Mouse (Mus musculus) granulocyte monocyte progenitor cell, adult 5-6 weeks (primary cell): ENCODE data around the gene Lgals9. TPM values are rescaled to one million over a fixed set of nuclear protein-coding genes. Genes with fewer than 3 reads are reported as not detected.
"Not testable (repeated sequence)": the region's sequence is repeated elsewhere in the genome, so short reads cannot be mapped to it uniquely, and the experiment has no call there.

Experiments used
- ATAC-seq: replicated peaks from 2 replicates; pipeline ENCODE4 v1.8.0; 2016; ENCODE audit warnings: mild to moderate bottlenecking, moderate TSS enrichment, inconsistent platforms; ENCODE audit not compliant: poor library complexity, severe bottlenecking
- total RNA-seq, 2 experiments: library from RNA; stranded (forward) in 1 of 2; stranded (reverse) in 1 of 2; fragments of 200-712, 200-1000 nt in 1 of 2; fragments of >200 nt in 1 of 2; fragmentation: Nextera tagmentation in 1 of 2; gene quantifications; 2 replicates each; pipeline ENCODE4 v1.2.3; 2014 to 2017

Gene Lgals9
- total RNA-seq, 2 experiments from 2014 or later, result 84.9 to 289 TPM

DNA sequence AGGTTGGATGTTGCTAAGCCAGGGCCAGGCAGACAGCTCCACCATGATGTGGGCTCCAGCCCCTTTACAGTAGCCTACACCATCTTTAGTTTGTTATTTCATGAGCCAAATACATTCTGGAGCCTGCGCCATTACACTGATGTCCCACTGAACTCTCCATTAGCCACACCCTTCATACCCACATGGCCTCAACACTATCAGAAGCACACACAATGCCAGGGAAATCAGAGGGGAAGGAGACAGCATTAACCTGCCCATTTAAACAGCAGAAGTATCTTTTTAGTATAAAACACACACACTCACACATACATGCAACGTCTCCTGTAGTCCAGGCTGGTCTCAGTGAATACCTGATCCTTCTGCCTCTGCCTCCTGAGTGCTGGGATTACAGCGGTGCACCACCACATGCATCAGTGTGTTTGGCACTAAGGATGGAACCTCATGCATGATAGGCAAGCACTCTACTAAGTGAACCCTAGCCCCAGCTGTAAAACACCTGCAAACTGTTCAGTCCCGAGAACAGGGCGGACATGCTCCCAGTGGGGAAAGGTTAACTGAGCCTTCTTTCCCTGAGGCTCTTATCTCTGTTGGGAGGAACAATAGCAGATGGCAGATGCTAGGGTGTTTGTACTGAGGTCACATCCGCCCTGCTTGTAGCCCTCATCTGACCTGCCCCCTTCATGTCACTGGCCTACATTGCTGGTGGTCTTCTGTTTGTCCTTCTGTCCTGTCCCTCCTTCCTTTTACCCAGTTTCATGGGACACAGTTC is 23.4 kb upstream of the Lgals9 start:
- no peak for ATAC-seq

DNA sequence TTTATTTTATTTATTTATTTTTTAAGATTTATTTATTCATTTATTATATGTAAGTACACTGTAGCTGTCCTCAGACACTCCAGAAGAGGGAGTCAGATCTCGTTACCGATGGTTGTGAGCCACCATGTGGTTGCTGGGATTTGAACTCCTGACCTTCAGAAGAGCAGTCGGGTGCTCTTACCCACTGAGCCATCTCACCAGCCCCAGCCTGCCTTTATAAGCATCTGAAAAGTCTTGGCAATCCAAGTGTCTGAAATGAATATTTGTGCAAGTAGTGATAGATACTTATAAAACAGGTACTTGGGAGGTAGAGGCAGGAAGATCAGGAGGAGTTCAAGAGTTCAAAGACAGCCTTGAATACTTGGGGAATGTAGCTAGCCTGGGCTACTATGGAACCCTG is 22.6 kb upstream of the Lgals9 start:
- ATAC-seq, result not testable (repeated sequence)

DNA sequence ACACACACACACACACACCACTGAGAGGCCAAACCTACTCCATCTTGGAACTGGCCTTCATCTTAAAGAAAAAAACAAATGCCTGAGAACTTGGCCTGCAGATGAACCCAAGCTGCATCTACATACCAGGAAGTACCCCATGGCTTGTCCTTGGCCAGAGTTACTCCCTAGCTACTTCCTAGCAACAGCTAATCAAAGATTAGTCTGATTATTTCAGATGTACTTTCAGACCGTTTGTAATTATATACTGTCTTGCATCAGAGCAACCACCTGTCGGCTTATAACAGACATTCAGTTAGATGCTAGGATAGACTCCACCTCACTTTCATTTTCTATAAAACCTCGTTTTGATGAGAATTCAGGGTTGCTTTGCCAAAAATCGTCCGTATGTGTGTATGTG is 21.7 kb upstream of the Lgals9 start:
- no peak for ATAC-seq

DNA sequence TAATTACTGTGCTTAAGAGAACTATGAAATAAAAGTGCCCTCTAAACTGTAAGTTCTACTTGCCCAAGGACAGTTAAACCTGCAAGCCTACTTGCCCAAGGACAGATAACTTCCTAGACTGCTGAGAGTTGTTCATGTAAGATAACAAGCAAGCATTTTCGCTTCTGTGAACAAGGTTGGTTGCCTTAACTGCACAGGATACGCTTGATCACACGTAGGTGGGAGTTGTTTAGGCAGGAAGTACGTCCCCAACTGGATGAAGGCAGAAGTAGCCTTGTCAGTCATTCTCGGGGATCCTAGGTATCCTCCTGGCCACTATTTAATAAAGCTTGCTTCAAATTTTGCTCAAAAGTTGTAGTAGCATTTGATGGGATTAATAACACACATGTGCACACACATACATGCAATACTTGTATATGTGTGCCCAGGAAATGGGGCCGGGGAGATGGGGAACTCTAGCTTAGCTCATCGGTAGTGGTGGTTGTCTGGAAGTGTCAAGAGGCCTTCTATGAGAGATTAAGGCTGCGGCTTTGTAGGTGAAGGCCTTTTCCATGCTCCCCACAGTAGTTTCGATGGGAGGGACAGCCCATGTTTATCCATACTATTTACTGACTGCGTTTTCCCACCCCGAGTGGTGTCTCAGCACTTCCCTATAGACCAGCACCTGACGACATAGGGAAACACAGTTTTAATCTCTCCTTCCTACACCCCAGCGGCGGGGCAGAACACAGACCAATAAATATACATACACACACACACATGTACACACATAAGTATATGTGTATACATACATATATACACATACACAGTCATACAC is 21.0 kb upstream of the Lgals9 start:
- no peak for ATAC-seq

DNA sequence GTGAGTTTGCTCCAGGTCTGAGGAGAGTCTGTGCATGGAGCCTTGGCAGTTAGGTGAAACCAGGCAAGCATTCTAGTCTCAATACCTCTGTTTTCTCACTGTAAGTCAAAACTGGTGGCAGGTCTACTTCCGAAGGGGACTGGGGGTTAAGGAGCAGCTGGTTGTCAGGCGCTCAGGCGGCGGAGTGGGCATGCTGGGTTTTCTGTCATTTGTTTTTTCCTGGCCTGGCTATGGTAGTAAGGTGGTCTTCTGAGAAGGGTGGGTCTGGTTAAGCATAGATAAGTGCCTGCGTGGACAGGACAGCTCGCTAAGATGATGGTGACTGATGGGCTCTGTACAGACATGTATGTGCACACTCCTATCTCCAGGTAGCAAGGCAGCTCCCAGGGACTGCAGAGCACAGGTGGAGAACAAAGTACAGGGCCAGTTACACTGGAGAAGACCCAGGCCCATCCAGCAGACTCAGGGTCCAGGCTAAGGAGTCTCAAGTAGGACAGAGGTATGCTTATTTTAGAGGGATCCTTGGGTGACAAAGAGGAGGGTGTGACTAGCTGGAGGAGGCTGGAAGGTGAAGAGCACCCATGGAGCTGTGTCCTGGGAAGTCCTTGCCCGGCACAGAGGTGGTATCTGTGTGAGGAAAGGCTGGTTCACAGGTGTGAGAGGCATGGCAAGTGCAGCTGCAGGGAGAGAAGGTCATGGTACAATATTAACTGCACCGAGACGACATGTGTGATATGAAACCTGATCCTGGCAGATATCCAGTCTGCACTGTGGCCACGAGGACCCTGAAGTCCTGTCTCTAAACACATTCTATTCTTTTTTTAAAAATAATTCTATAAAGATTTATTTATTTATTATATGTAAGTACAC is 19.3 kb upstream of the Lgals9 start:
- no peak for ATAC-seq

DNA sequence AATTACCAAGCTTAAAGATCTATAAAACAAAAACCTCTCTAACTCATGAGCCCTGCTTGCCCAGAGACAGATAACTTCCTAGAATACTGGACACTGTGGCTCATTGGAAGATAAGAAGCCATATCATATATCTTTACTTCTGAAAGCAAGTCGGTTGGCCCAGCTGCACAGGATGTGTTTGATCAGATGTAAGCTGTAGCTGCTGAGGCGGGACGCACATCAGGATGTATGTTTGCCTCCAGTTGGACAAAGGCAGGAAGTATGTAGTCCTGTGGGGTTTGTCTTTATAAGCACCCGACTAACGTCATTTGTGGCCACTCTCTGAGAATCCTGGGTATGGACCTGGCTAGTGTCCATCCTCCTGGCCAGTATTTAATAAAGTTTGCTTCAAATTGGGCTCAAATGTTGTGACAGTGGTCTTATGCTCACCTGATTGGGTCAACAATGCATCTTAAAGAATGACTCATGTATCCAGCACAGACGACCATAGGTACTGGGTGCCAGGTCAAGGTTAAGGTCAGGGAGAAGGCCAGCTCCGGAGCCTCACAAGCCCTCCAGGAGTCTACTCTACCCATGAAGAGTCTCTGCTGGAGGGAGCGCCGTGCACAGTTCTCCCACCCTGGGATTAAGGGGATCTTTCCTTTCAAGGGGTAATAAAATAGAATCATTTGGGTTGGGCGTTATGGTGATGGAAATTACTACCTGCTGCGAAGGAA is 18.5 kb upstream of the Lgals9 start:
- ATAC-seq, result peak; percentile 50

DNA sequence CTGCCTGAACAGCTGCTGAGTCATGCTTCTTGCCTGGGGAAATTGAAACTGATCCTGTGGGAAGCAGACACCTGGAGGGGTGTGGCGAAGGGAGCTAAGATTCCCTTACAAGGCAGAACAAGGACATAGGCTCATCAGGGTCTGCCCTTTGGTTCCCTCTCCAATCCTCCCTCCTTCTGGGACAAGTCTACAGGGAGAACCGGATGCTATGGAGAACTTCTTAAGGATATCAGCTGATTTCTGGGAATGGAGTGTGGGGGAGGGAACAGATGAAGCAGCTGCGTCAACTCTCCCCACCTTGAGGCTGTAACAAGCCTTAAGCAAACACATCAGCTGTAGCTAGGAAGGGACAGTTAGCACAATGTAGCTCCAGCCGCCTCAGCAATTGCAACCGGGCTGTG is 17.8 kb upstream of the Lgals9 start:
- no peak for ATAC-seq

DNA sequence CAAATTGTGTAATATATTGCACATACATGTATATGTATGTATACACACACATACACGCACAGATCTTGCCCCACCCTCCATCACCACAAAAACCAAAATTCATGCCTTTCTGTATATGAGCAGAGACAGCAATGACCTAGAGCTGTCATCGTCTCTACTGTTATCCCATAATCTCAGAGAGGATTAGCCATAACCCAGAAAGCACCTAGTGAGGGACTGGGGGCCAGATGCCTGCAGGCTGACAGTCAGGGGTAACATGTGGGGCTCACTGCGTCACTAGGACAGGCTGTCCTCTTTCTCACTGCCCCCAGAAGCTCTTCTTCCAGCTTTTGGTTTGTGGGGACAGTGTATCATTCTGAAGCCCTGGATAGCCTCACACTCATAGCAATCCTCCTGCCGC is 17.1 kb upstream of the Lgals9 start:
- no peak for ATAC-seq

DNA sequence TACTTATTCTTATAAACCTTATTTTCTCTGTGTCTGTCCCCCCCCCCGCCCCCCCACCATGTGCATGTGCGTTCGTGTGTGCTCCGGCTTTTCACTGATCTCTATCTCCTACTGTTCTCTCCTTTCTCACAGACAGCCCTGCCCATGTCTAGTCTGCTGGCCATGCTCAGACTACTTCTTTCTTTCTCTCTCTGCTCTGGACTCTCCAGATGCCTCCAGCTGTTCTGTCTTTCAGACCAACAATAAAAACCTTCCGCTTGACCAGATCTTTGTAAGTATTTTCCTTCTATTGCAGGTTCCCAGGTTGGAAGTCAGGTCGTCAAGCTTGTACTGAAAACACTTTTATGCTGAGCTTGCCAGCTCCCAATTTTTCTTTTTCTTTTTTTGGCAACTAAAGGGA is 14.4 kb upstream of the Lgals9 start:
- ATAC-seq, result no peak

DNA sequence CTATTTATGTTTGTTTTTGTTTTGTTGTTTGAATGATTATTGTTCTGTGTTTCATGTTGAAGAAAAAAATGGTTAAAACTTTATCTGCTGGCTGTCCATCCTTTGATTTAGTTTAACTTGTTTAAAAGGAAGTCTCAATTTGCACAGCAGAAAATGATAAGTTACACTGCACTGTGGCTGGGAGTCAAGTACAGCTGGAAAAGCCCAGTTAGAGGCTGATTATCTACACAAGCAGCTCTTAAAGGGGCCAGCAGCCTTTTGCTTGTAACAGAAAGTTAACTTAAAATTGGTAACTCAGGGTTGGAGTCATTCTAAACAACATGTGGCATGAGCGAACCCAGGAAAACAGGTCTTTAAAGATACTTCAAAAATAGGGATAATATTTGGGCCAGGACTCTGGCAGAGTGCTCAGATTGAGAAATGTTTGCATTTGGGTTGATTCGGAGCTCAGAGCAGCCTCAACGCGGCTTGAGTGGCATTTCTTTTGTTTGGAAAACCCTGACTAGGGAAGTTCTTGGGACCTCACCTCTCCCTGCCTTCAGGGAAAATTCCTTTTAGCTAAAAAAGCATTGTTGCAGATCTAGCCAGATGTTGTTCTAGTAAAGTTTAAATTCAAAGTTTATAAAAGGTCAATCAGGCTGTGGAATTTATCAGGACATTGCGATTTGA is 6.3 kb upstream of the Lgals9 start:
- ATAC-seq, result not testable (repeated sequence)

DNA sequence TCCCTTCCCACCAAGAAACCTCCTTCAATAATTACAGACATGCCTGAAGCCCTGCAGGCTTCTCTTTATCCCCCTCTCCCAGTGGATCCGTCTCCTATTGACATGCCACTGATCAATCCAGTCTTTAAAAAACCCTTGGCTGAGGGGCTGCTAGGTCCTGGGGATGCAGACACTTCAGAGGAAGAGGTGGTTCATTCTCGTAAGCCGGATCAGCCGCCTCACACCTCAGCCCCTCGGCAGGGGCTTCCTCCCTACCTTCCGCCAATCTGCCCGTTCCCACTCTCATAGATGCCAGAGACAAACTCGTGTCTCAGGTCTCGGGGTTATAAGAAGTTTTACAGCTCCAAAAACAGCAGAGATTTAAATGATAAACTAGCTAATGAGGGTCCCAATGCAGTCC is 5.3 kb upstream of the Lgals9 start:
- ATAC-seq, result no peak

DNA sequence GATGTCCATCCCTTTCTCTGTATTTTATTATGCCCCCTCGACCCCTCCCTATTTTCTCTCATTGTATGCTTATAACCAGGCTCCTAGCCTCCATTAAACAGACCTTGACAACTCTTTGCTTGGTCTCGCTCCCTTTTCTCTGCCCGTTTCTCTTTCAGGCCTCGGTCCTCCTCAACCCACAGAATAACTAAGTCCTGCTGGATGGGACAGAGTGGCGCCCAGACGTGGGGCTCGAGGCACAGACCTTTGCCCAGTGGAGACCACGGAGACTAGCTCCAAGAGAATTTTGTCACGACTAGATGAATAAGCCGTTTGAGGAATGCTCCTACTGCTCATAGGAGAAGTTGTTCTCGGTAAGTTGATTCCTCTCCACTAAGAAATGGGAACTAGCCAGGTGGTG is 4.5 kb upstream of the Lgals9 start:
- ATAC-seq, result not testable (repeated sequence)

DNA sequence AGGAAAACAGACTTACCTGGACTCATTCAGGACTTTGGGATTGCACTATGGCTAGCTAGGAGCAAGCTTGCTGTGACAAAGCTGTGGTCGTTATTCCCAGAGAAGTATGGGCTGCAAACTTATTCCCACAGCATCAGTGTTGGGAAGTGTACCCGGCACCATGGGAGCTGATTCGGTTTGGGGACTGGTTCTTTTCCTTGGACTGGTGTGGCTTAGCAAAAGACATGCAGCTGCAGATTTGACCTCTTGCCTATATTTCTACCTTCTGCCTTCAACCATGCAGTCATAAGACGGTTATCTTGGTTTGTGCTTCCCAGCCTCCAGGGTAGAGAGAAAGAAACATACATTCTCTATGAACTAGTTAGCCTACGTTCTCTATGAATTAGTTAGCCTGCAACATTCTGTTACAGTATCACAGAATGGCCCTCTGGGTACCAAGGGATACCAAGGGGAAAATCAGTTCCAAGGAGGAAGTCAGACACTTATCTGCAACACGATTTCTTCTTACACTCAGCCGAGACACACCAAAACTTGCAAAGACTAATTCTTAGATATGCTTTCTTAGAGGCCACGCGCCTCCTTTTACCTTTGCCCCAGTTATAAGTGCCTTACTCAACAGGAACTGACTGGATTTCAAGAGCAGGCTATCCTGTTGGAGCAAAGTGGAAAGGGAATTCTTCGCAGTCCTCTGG is 1.7 kb upstream of the Lgals9 start:
- ATAC-seq, result no peak

DNA sequence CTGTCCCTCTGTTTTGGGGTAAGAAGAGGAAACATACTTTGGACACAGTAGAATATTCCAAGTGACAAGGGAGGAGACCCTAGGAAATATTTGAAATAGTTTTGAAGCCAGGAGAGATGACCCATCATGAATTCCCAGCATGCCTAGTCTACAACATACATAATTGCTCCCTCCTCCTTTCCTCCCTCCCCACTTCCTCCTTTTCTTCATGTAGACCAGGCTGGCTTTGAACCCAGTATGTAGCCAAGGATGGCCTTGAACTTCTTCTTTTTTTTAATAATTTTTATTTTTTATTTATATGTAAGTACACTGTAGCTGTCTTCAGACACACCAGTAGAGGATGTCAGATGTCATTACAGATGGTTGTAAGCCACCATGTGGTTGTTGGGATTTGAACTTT is 759 bp upstream of the Lgals9 start:
- ATAC-seq, result no peak

DNA sequence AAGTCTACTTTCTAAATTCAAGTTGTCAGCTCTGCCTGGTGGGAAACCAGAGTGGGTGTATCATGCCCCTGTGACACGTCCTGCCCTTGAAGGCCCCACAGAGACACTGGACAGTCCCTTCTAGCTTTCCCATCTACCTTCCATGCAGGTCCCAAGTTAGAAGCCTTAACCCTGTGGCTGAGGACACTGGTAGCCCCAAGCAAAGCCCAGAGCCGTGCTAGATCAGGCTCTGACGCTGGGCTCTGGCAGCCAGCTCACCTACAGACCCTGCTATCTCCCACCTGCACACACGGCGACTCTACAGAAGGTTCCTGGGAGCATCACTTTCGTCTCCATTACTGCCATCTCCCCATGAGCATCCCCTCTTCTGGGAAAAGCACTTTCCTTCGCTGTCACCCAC is 1.2 kb downstream of the Lgals9 start:
- ATAC-seq, result no peak

DNA sequence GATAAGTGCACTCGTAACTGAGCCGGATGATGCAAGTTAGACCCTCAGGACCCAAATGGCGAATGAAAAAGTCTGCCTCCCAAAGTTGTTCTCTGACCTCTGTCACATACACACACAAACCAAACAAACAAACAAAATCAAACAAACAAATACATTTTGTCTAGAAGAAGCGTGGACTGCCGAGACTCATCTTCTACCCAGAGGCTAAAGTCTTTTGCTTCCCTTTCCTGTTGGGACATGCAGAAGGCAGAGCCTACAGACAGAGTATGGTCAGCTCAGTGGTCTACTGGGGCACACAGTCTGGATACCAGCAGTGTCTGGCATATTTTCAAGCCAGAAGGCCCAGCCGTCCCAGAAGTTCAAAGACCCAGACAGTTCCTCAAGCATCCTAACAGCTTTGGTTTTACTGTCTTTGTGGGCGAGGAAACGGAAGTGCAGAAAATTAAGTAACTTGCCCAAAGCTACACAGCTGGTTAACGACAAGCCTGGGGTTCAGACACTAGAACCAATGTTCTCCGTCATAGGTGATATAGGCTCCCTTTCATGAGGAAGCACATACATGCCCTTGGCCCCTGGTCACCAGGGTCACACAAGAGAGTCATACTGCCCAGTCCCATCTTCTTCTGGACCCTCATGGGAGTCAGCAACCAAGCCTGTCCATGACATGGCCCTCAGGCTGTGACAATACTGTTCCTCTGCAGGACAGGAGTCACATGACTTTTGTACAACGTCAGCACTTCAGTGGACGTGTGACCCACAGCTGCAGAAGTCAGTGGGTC is 2.0 kb downstream of the Lgals9 start:
- ATAC-seq, result peak; percentile 67

DNA sequence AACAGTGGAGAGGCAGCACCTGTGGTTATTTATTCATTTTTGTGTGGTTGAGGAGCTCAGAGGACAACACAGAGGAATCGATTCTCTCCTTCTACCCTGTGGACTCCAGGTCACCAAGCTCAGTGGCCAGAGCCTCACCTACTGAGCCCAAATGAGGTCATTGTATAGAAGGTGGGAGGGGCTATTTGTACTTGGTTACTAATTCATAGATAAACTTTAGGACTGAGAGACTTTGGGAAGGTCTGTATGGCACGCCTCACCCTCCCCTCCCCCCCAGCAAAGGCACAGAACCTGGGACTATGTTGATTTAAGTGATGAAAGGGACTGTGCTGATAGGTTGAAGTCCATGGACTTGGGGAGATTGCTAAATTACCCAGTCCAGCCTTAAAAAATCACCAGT is 2.7 kb downstream of the Lgals9 start:
- ATAC-seq, result no peak

DNA sequence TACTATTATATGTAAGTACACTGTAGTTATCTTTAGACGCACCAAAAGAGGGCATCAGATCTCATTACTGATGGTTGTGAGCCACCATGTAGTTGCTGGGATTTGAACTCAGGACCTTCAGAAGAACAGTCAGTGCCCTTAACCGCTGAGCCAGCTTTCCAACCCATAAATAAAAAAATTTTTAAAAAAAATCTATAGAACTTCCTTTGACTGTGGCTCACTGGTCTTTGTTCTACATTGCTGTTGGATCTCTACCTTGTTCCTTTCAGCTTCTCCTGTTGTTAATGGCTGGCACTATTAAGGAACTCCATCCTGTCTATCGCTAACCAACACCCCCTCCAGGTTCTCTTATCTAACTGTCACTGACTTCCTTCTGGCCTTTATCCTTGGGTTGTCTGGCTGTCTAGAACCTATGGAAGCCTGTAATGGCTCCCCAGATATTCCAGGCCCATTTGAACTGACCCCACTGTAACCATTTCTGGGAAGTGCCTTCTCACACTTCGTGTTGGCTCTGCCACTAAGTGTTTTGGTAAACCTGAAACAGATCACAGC is 4.6 kb downstream of the Lgals9 start:
- ATAC-seq, result no peak
